Mouse (Mus musculus): ENCODE results near the gene Osbpl6. TPM values are rescaled to one million over a fixed set of nuclear protein-coding genes. Genes with fewer than 3 reads are reported as not detected.
A peak's percentile ranks its signal among the peaks of the same experiment; 100 is the strongest.

The Osbpl6 gene
- polyA plus RNA-seq, 1 experiment from 2014 or later = 17.8 TPM

GRCm38 (mm10) chr2:76545539-76545938 is 139.2 kb downstream of the Osbpl6 start:
- WGBS = 40% methylated on average over 8 of the region's 8 CpGs
- no peak overlapping the region for H3K9ac ChIP-seq (replicated peaks; ENCODE audit: low read length)
- H3K4me3 ChIP-seq (ENCODE audit: low read length) = no peak overlapping the region
- no peaks in the 10 kb centered on the region for H3K36me3 ChIP-seq (ENCODE audit: insufficient read depth, low read length)
- no peak overlapping the region for H3K4me2 ChIP-seq (replicated peaks; ENCODE audit: low read depth, low read length)
- no peaks in the 10 kb centered on the region for H3K9me3 ChIP-seq (ENCODE audit: low read length)
- H3K27ac ChIP-seq (ENCODE audit: low read length) = no peak overlapping the region
- H3K27me3 ChIP-seq (ENCODE audit: insufficient read depth, low read length) = no peaks in the 10 kb centered on the region
- 0 out of 2 replicates have a peak, but pooled peaks cover 5% of the 10 kb centered on the region for H3K4me1 ChIP-seq (ENCODE audit: insufficient read depth, low read length)
- ATAC-seq (ENCODE audit: low FRiP score, low TSS enrichment) = no peak

GRCm38 (mm10) chr2:76548171-76548570 is 141.9 kb downstream of the Osbpl6 start:
- ATAC-seq (ENCODE audit: low FRiP score, low TSS enrichment) = no peak
- Histone ChIP-seq H3K27me3 (ENCODE audit: insufficient read depth, low read length) (no peaks in the 10 kb centered on the region), H3K9ac (replicated peaks; ENCODE audit: low read length) (no peak overlapping the region), H3K4me3 (ENCODE audit: low read length) (no peak overlapping the region), H3K36me3 (ENCODE audit: insufficient read depth, low read length) (no peaks in the 10 kb centered on the region), H3K27ac (ENCODE audit: low read length) (no peak overlapping the region), H3K9me3 (ENCODE audit: low read length) (no peaks in the 10 kb centered on the region), H3K4me2 (replicated peaks; ENCODE audit: low read depth, low read length) (no peak overlapping the region), H3K4me1 (ENCODE audit: insufficient read depth, low read length) (0 out of 2 replicates have a peak, but pooled peaks cover 5% of the 10 kb centered on the region)
- WGBS = 79% methylated on average over 10 of the region's 10 CpGs

- H3K4me3 ChIP-seq (ENCODE audit: low read length) = no peak overlapping the region
- H3K27ac ChIP-seq (ENCODE audit: low read length) = no peak overlapping the region
- ATAC-seq (ENCODE audit: low FRiP score, low TSS enrichment) = no peak
These were observed 142.5 kb downstream of the Osbpl6 start for GRCm38 (mm10) chr2:76548836-76549235.

GRCm38 (mm10) chr2:76549316-76549715 is 143.0 kb downstream of the Osbpl6 start:
- Histone ChIP-seq H3K27ac (ENCODE audit: low read length) (no peak overlapping the region), H3K4me3 (ENCODE audit: low read length) (no peak overlapping the region), H3K9me3 (ENCODE audit: low read length) (no peaks in the 10 kb centered on the region), H3K27me3 (ENCODE audit: insufficient read depth, low read length) (no peaks in the 10 kb centered on the region), H3K9ac (replicated peaks; ENCODE audit: low read length) (no peak overlapping the region), H3K4me2 (replicated peaks; ENCODE audit: low read depth, low read length) (peak overlapping the region; percentile 27; the same call in 1 of the 2 replicates), H3K4me1 (ENCODE audit: insufficient read depth, low read length) (0 out of 2 replicates have a peak, but pooled peaks cover 5% of the 10 kb centered on the region), H3K36me3 (ENCODE audit: insufficient read depth, low read length) (no peaks in the 10 kb centered on the region)
- ATAC-seq (ENCODE audit: low FRiP score, low TSS enrichment) = no peak
- WGBS = 41% methylated on average over 12 of the region's 12 CpGs

More at GRCm38 (mm10) chr2:76548836-76549235, 142.5 kb downstream of the Osbpl6 start:
- no peak overlapping the region for H3K9ac ChIP-seq (replicated peaks; ENCODE audit: low read length)
- WGBS = 64% methylated on average over 7 of the region's 7 CpGs
- H3K9me3 ChIP-seq (ENCODE audit: low read length) = no peaks in the 10 kb centered on the region
- H3K4me1 ChIP-seq (ENCODE audit: insufficient read depth, low read length) = 0 out of 2 replicates have a peak, but pooled peaks cover 5% of the 10 kb centered on the region
- H3K36me3 ChIP-seq (ENCODE audit: insufficient read depth, low read length) = no peaks in the 10 kb centered on the region
- H3K27me3 ChIP-seq (ENCODE audit: insufficient read depth, low read length) = no peaks in the 10 kb centered on the region
- 0 out of 2 replicates have a peak overlapping the region, but pooled peaks have one; percentile 27 for H3K4me2 ChIP-seq (replicated peaks; ENCODE audit: low read depth, low read length)

- Histone ChIP-seq H3K4me3 (ENCODE audit: low read length) (no peak overlapping the region), H3K4me1 (ENCODE audit: insufficient read depth, low read length) (peaks cover 3% of the 10 kb centered on the region; the same call in 1 of the 2 replicates), H3K27me3 (ENCODE audit: insufficient read depth, low read length) (no peaks in the 10 kb centered on the region), H3K27ac (ENCODE audit: low read length) (no peak overlapping the region), H3K4me2 (replicated peaks; ENCODE audit: low read depth, low read length) (no peak overlapping the region), H3K36me3 (ENCODE audit: insufficient read depth, low read length) (peaks cover 7% of the 10 kb centered on the region; the same call in 1 of the 2 replicates), H3K9me3 (ENCODE audit: low read length) (no peaks in the 10 kb centered on the region), H3K9ac (replicated peaks; ENCODE audit: low read length) (no peak overlapping the region)
- no peak for ATAC-seq (ENCODE audit: low FRiP score, low TSS enrichment)
- WGBS = 63% methylated on average over 11 of the region's 11 CpGs
These were observed 149.7 kb downstream of the Osbpl6 start for GRCm38 (mm10) chr2:76555852-76556558.

GRCm38 (mm10) chr2:76560146-76560545 is 153.8 kb downstream of the Osbpl6 start:
- no peak for ATAC-seq (ENCODE audit: low FRiP score, low TSS enrichment)
- Histone ChIP-seq H3K9ac (replicated peaks; ENCODE audit: low read length) (no peak overlapping the region), H3K4me2 (replicated peaks; ENCODE audit: low read depth, low read length) (no peak overlapping the region), H3K36me3 (ENCODE audit: insufficient read depth, low read length) (peaks cover 2% of the 10 kb centered on the region; the same call in 1 of the 2 replicates), H3K4me3 (ENCODE audit: low read length) (no peak overlapping the region), H3K27ac (ENCODE audit: low read length) (no peak overlapping the region), H3K4me1 (ENCODE audit: insufficient read depth, low read length) (peaks cover 18% of the 10 kb centered on the region), H3K9me3 (ENCODE audit: low read length) (no peaks in the 10 kb centered on the region), H3K27me3 (ENCODE audit: insufficient read depth, low read length) (no peaks in the 10 kb centered on the region)
- 94% methylated on average over 10 of the region's 10 CpGs for WGBS

GRCm38 (mm10) chr2:76563862-76564261 is 157.6 kb downstream of the Osbpl6 start:
- Histone ChIP-seq H3K9ac (replicated peaks; ENCODE audit: low read length) (no peak overlapping the region), H3K4me2 (replicated peaks; ENCODE audit: low read depth, low read length) (no peak overlapping the region), H3K36me3 (ENCODE audit: insufficient read depth, low read length) (no peaks in the 10 kb centered on the region), H3K4me1 (ENCODE audit: insufficient read depth, low read length) (peaks cover 15% of the 10 kb centered on the region; the same call in 1 of the 2 replicates), H3K4me3 (ENCODE audit: low read length) (no peak overlapping the region), H3K9me3 (ENCODE audit: low read length) (no peaks in the 10 kb centered on the region), H3K27me3 (ENCODE audit: insufficient read depth, low read length) (no peaks in the 10 kb centered on the region), H3K27ac (ENCODE audit: low read length) (peak overlapping the region; percentile 75; the same call in 1 of the 2 replicates)
- 35% methylated on average over 4 of the region's 4 CpGs for WGBS
- ATAC-seq (ENCODE audit: low FRiP score, low TSS enrichment) = peak; percentile 86

- Histone ChIP-seq H3K27me3 (ENCODE audit: insufficient read depth, low read length) (no peaks in the 10 kb centered on the region), H3K9ac (replicated peaks; ENCODE audit: low read length) (no peak overlapping the region), H3K4me1 (ENCODE audit: insufficient read depth, low read length) (peaks cover 21% of the 10 kb centered on the region; the same call in 1 of the 2 replicates), H3K4me2 (replicated peaks; ENCODE audit: low read depth, low read length) (no peak overlapping the region), H3K9me3 (ENCODE audit: low read length) (no peaks in the 10 kb centered on the region), H3K4me3 (ENCODE audit: low read length) (no peak overlapping the region), H3K36me3 (ENCODE audit: insufficient read depth, low read length) (no peaks in the 10 kb centered on the region), H3K27ac (ENCODE audit: low read length) (no peak overlapping the region)
- 64% methylated on average over 8 of the region's 8 CpGs for WGBS
- ATAC-seq (ENCODE audit: low FRiP score, low TSS enrichment) = no peak
These were observed 160.7 kb downstream of the Osbpl6 start for GRCm38 (mm10) chr2:76566933-76567551.

- Histone ChIP-seq H3K36me3 (ENCODE audit: insufficient read depth, low read length) (no peaks in the 10 kb centered on the region), H3K4me1 (ENCODE audit: insufficient read depth, low read length) (peaks cover 6% of the 10 kb centered on the region; the same call in 1 of the 2 replicates), H3K9ac (replicated peaks; ENCODE audit: low read length) (no peak overlapping the region), H3K27me3 (ENCODE audit: insufficient read depth, low read length) (no peaks in the 10 kb centered on the region), H3K4me2 (replicated peaks; ENCODE audit: low read depth, low read length) (peak overlapping the region; percentile 21; the same call in 1 of the 2 replicates), H3K4me3 (ENCODE audit: low read length) (no peak overlapping the region), H3K9me3 (ENCODE audit: low read length) (no peaks in the 10 kb centered on the region), H3K27ac (ENCODE audit: low read length) (no peak overlapping the region)
- WGBS = 49% methylated on average over 10 of the region's 10 CpGs
- ATAC-seq (ENCODE audit: low FRiP score, low TSS enrichment) = 0 out of 2 replicates have a peak, but pooled peaks have one; percentile 42
These were observed 165.2 kb downstream of the Osbpl6 start for GRCm38 (mm10) chr2:76571543-76571942.

GRCm38 (mm10) chr2:76578911-76579310 is 172.6 kb downstream of the Osbpl6 start:
- H3K36me3 ChIP-seq (ENCODE audit: insufficient read depth, low read length) = no peaks in the 10 kb centered on the region
- no peaks in the 10 kb centered on the region for H3K9me3 ChIP-seq (ENCODE audit: low read length)
- H3K27me3 ChIP-seq (ENCODE audit: insufficient read depth, low read length) = no peaks in the 10 kb centered on the region
- no peak overlapping the region for H3K4me3 ChIP-seq (ENCODE audit: low read length)
- 88% methylated on average over 8 of the region's 8 CpGs for WGBS
- no peaks in the 10 kb centered on the region for H3K4me1 ChIP-seq (ENCODE audit: insufficient read depth, low read length)
- H3K9ac ChIP-seq (replicated peaks; ENCODE audit: low read length) = no peak overlapping the region
- ATAC-seq (ENCODE audit: low FRiP score, low TSS enrichment) = no peak
- no peak overlapping the region for H3K27ac ChIP-seq (ENCODE audit: low read length)
- no peak overlapping the region for H3K4me2 ChIP-seq (replicated peaks; ENCODE audit: low read depth, low read length)

All from kidney, embryonic 16.5 days (tissue).